Mouse (Mus musculus) heart, embryonic 14.5 days (tissue): ENCODE measurements around the gene Spata17. TPM values are rescaled to one million over a fixed set of nuclear protein-coding genes. Genes with fewer than 3 reads are reported as not detected.

Source experiments
- ATAC-seq: fragments of 200-750 bp; cut with Nextera tagmentation; 2 replicates; pipeline ENCODE4 v1.8.0; 2017; ENCODE audit warnings: low read depth, moderate TSS enrichment; ENCODE audit not compliant: insufficient number of reproducible peaks, insufficient read depth, low FRiP score
- H3K27ac ChIP-seq, 2 experiments: fragments of 200-500 bp in 1 of 2; fragments of 300-500 bp in 1 of 2; sonication (generic) in 1 of 2; replicated peaks in 1 of 2; 2 replicates each; pipeline ENCODE4 v1.5.1; 2012 to 2014; ENCODE audit warnings: low read depth in 2 of 2, low read length in 2 of 2, control low read depth in 1 of 2, mild to moderate bottlenecking in 1 of 2, mixed read lengths in 1 of 2; ENCODE audit not compliant: control insufficient read depth in 1 of 2, insufficient read depth in 1 of 2
- H3K27me3 ChIP-seq: fragments of 300-500 bp; sonication (generic); 2 replicates; pipeline ENCODE4 v1.6.1; 2014; ENCODE audit warnings: mild to moderate bottlenecking, low read length, control low read depth; ENCODE audit not compliant: control insufficient read depth, insufficient read depth
- H3K36me3 ChIP-seq: fragments of 300-500 bp; sonication (generic); 2 replicates; pipeline ENCODE4 v1.6.1; 2014; ENCODE audit warnings: mild to moderate bottlenecking, control low read depth, low read length, mixed read lengths; ENCODE audit not compliant: control insufficient read depth, insufficient read depth
- H3K4me1 ChIP-seq, 2 experiments: fragments of 200-500 bp in 1 of 2; fragments of 300-500 bp in 1 of 2; sonication (generic) in 1 of 2; 2 replicates each; pipeline ENCODE4 v1.6.1; 2012 to 2014; ENCODE audit warnings: low read length in 2 of 2, control low read depth in 1 of 2, mixed read lengths in 1 of 2; ENCODE audit not compliant: control insufficient read depth in 2 of 2, insufficient read depth in 2 of 2
- H3K4me2 ChIP-seq: fragments of 300-500 bp; sonication (generic); 2 replicates; pipeline ENCODE4 v1.6.1; 2014; ENCODE audit warnings: mild to moderate bottlenecking, low read length
- H3K4me3 ChIP-seq, 2 experiments: fragments of 200-500 bp in 1 of 2; fragments of 300-500 bp in 1 of 2; sonication (generic) in 1 of 2; 2 replicates each; pipeline ENCODE4 v1.5.1; 2012 to 2014; ENCODE audit warnings: low read length in 2 of 2, mild to moderate bottlenecking in 2 of 2, control low read depth in 1 of 2, low read depth in 1 of 2, moderate library complexity in 1 of 2; ENCODE audit not compliant: control insufficient read depth in 1 of 2, insufficient read depth in 1 of 2
- H3K9ac ChIP-seq: fragments of 300-500 bp; sonication (generic); 2 replicates; pipeline ENCODE4 v1.6.1; 2014; ENCODE audit warnings: mild to moderate bottlenecking, low read length
- H3K9me3 ChIP-seq: fragments of 300-500 bp; sonication (generic); 2 replicates; pipeline ENCODE4 v1.6.1; 2016; ENCODE audit warnings: low read length, control low read depth; ENCODE audit not compliant: control insufficient read depth
- WGBS: fragments of 180-500 bp; shearing (Covaris S2); extraction: QIAGEN DNeasy Blood & Tissue Kit; methylation state at CpG from one replicate; pipeline ENCODE4 v1.1.7; 2014; 5-methylcytosine and 5-hydroxymethylcytosine counted together
- polyA plus RNA-seq: library from polyadenylated mRNA; unstranded; fragments of >200 nt; fragmentation: Nextera tagmentation; extraction: Ambion mirVana; gene quantifications from 2 replicates; pipeline ENCODE4 v1.2.1, GENCODE M21; 2014

Spata17 gene
- polyA plus RNA-seq, 1 experiment from 2014 or later = 0.27 TPM

GRCm38 (mm10) chr1:186997596-186998304, 217.5 kb downstream of the Spata17 start:
- H3K4me1 ChIP-seq = no peaks in the 10 kb centered on the region
- no peak overlapping the region for H3K9ac ChIP-seq
- ATAC-seq = no peak
- H3K27me3 ChIP-seq = no peaks in the 10 kb centered on the region
- H3K9me3 ChIP-seq = no peaks in the 10 kb centered on the region
- H3K4me3 ChIP-seq = no peak overlapping the region
- WGBS = 94% methylated on average over 21 of the region's 21 CpGs
- H3K4me2 ChIP-seq = no peak overlapping the region
- H3K36me3 ChIP-seq = no peaks in the 10 kb centered on the region
- H3K27ac ChIP-seq = no peak overlapping the region

Other genes with a start within 250 kb of the Spata17 start
- gene D1Pas1, start 248.0 kb downstream of the Spata17 start, polyA plus RNA-seq = 0.08 and 0.47 TPM in 2 replicates
- 13.1 and 14.7 TPM in 2 replicates for gene Gpatch2, start within 50 bp of the Spata17 start, polyA plus RNA-seq